Mouse (Mus musculus): Measurements from ENCODE around the gene Nxn. TPM values are rescaled to one million over a fixed set of nuclear protein-coding genes. Genes with fewer than 3 reads are reported as not detected.

The Nxn gene
- polyA plus RNA-seq, 1 experiment from 2014 or later = 45.2 TPM

- Histone ChIP-seq H3K27me3 (ENCODE audit: control insufficient read depth, insufficient read depth, low read length) (no peaks in the 10 kb centered on the region), H3K4me3 (ENCODE audit: low read depth, low read length) (no peak overlapping the region), H3K27ac (ENCODE audit: low read depth, low read length) (no peak overlapping the region), H3K4me1 (replicated peaks; ENCODE audit: control insufficient read depth, insufficient read depth, low read length) (no peaks in the 10 kb centered on the region), H3K4me2 (replicated peaks; ENCODE audit: low read depth, low read length) (no peak overlapping the region), H3K9ac (ENCODE audit: low read depth, low read length) (no peak overlapping the region), H3K36me3 (ENCODE audit: control insufficient read depth, insufficient read depth, low read length) (no peaks in the 10 kb centered on the region), H3K9me3 (ENCODE audit: control insufficient read depth, low read length) (no peaks in the 10 kb centered on the region)
- WGBS = 68% methylated on average over 14 of the region's 14 CpGs
- DNase-seq (ENCODE audit: low spot score) (no peak), ATAC-seq (ENCODE audit: low FRiP score) (no peak)
Measured at GRCm38 (mm10) chr11:76278960-76279852, 119.7 kb downstream of the Nxn start.

DNA sequence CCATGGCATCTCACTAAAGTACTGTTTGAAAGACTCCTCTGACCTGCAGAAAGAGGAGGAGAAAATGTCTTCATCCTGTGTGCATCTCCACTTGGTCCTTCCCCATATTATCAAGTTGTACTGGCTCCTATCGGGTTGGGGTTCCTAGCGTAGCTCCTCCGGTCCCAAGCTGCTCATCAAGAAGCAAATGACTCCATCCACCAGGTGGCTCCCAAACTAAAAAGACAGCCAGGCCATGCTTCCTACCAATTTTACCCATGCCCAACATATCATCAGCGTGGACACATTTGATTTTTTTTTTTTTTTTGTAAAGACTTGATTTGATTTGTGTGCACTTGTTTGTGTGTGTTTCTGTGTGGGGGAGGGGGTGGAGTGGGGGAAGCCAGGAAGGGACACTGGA, 126.5 kb downstream of the Nxn start:
- WGBS = 83% methylated on average over 4 of the region's 4 CpGs
- H3K9ac ChIP-seq (ENCODE audit: low read depth, low read length) = no peak overlapping the region
- H3K27ac ChIP-seq (ENCODE audit: low read depth, low read length) = no peak overlapping the region
- DNase-seq (ENCODE audit: low spot score) (no peak), ATAC-seq (ENCODE audit: low FRiP score) (no peak)
- peaks cover 4% of the 10 kb centered on the region for H3K4me1 ChIP-seq (replicated peaks; ENCODE audit: control insufficient read depth, insufficient read depth, low read length)
- H3K36me3 ChIP-seq (ENCODE audit: control insufficient read depth, insufficient read depth, low read length) = no peaks in the 10 kb centered on the region
- no peaks in the 10 kb centered on the region for H3K27me3 ChIP-seq (ENCODE audit: control insufficient read depth, insufficient read depth, low read length)
- no peaks in the 10 kb centered on the region for H3K9me3 ChIP-seq (ENCODE audit: control insufficient read depth, low read length)
- no peak overlapping the region for H3K4me3 ChIP-seq (ENCODE audit: low read depth, low read length)
- H3K4me2 ChIP-seq (replicated peaks; ENCODE audit: low read depth, low read length) = no peak overlapping the region

DNA sequence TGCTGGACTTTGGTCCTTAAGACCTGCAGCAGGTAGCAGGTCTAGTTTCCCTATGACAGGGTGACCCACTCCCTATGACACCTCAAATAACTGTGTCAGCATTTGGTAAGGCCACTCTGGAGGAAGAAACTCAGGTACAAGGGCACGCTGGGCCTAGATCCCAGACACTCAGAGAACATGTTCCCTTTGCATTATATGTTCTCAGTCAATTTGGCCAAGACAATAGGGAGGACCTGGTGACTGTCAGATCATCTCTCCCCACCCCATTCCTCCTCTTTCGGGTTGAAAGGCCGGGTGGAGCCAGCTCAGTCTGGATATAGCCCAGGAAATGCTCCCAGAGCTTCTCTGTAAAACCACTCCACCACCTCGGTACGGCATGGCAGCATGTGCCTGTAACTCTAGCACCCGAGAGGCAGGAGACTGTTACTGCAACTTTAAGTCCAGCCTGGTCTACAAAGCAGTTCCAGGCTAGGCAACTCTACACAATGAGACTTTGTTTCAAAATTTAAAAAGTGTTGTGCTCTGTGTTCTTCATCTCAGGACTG, 130.3 kb downstream of the Nxn start:
- Histone ChIP-seq H3K27ac (ENCODE audit: low read depth, low read length) (peak overlapping the region; percentile 84), H3K4me3 (ENCODE audit: low read depth, low read length) (no peak overlapping the region), H3K27me3 (ENCODE audit: control insufficient read depth, insufficient read depth, low read length) (no peaks in the 10 kb centered on the region), H3K9ac (ENCODE audit: low read depth, low read length) (peak overlapping the region; percentile 42; the same call in 1 of the 2 replicates), H3K4me1 (replicated peaks; ENCODE audit: control insufficient read depth, insufficient read depth, low read length) (peaks cover 10% of the 10 kb centered on the region), H3K4me2 (replicated peaks; ENCODE audit: low read depth, low read length) (no peak overlapping the region), H3K9me3 (ENCODE audit: control insufficient read depth, low read length) (no peaks in the 10 kb centered on the region), H3K36me3 (ENCODE audit: control insufficient read depth, insufficient read depth, low read length) (no peaks in the 10 kb centered on the region)
- WGBS = 62% methylated on average over 6 of the region's 6 CpGs
- ATAC-seq (ENCODE audit: low FRiP score) (no peak), DNase-seq (ENCODE audit: low spot score) (no peak)

DNA sequence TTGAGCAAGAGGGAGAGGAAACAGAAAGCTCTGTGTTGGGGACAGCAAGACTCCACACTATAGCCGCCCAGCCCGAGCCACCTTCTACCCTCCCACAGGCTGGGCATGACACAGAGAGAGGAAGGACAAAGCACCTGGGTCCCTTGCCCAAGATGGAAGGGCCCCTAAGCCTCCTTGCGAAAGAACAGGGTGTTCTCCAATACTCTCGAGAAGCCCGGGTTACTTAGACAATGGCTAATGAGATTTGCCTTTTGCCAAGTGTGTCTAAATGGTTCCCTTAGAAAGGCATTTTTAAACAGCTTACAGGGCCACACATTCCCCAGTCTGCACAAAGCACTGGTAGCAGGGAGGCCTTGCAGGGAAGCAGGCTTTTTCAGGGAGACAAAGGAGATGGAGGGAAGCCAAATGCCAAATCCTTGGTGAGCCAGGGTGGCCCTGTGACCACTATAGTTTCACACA, 130.9 kb downstream of the Nxn start:
- Histone ChIP-seq H3K4me2 (replicated peaks; ENCODE audit: low read depth, low read length) (no peak overlapping the region), H3K9ac (ENCODE audit: low read depth, low read length) (peak overlapping the region; percentile 42), H3K4me3 (ENCODE audit: low read depth, low read length) (no peak overlapping the region), H3K36me3 (ENCODE audit: control insufficient read depth, insufficient read depth, low read length) (no peaks in the 10 kb centered on the region), H3K9me3 (ENCODE audit: control insufficient read depth, low read length) (no peaks in the 10 kb centered on the region), H3K27ac (ENCODE audit: low read depth, low read length) (peak overlapping the region; percentile 84), H3K27me3 (ENCODE audit: control insufficient read depth, insufficient read depth, low read length) (no peaks in the 10 kb centered on the region), H3K4me1 (replicated peaks; ENCODE audit: control insufficient read depth, insufficient read depth, low read length) (peaks cover 15% of the 10 kb centered on the region)
- WGBS = 27% methylated on average over 5 of the region's 5 CpGs
- peak; percentile 55 for ATAC-seq (ENCODE audit: low FRiP score)
- DNase-seq (ENCODE audit: low spot score) = no peak

DNA sequence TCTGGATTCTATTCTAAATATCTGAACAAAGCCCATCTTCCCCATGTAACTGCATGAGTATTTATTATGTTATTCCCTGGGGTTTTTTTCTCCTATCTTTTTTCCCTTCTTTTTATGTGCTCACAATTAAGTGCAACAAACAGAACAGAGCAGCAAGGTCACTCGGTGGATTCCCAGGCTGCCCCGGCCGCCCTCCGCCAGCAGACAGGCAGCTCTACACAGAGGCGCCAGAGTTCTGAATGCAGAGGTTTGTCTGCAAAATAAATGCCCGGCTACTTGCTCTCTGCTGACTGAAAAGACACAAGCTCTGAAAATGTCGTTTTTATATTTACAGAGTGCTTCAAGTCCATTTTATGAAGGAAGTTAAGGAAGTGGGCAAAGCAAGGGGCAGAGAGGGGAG, 131.4 kb downstream of the Nxn start:
- Histone ChIP-seq H3K27me3 (ENCODE audit: control insufficient read depth, insufficient read depth, low read length) (no peaks in the 10 kb centered on the region), H3K4me1 (replicated peaks; ENCODE audit: control insufficient read depth, insufficient read depth, low read length) (peaks cover 20% of the 10 kb centered on the region), H3K9ac (ENCODE audit: low read depth, low read length) (peak overlapping the region; percentile 42; the same call in 1 of the 2 replicates), H3K36me3 (ENCODE audit: control insufficient read depth, insufficient read depth, low read length) (no peaks in the 10 kb centered on the region), H3K27ac (ENCODE audit: low read depth, low read length) (peak overlapping the region; percentile 84), H3K4me2 (replicated peaks; ENCODE audit: low read depth, low read length) (no peak overlapping the region), H3K9me3 (ENCODE audit: control insufficient read depth, low read length) (no peaks in the 10 kb centered on the region), H3K4me3 (ENCODE audit: low read depth, low read length) (no peak overlapping the region)
- ATAC-seq (ENCODE audit: low FRiP score) (no peak), DNase-seq (ENCODE audit: low spot score) (no peak)
- 36% methylated on average over 7 of the region's 7 CpGs for WGBS

DNA sequence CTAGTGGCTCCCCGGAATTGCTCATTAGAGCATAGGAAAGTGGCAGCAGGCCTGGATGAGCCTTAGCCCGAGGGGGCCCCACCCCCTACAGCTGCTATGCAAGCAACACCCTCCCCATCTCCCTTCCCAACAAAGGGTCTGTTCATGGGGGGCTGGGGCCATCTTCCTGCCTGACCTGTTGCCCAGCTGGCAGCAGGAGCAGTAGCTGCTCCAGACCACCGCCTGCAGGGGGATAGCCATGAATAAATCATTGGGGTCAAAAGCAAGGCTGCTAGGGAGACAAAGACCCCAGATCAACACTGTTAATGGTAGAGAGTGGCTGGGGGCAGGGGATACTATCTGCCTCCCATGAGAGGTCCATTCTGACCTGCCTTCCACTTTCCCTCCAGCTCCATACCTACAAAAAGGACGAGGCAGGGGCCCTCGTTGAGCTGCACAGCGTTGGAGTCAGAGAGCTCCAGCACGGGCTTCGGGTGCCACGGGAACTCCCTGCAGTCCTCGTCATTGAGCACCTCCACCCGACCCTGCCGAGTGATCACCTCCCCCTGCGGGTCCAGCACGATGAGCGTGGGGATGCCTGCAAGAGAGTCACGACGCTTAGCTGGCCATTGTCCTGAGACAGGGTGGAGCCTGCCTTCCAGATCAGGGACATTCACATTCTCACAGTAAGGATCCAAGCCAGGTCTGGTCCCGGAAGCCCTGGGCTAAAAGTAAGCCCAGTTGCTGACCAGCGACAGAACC, 136.2 kb downstream of the Nxn start:
- no peaks in the 10 kb centered on the region for H3K27me3 ChIP-seq (ENCODE audit: control insufficient read depth, insufficient read depth, low read length)
- peak overlapping the region; percentile 49 for H3K9ac ChIP-seq (ENCODE audit: low read depth, low read length)
- H3K36me3 ChIP-seq (ENCODE audit: control insufficient read depth, insufficient read depth, low read length) = no peaks in the 10 kb centered on the region
- no peak overlapping the region for H3K4me3 ChIP-seq (ENCODE audit: low read depth, low read length)
- peak overlapping the region; percentile 74 for H3K27ac ChIP-seq (ENCODE audit: low read depth, low read length)
- DNase-seq (ENCODE audit: low spot score) (peak; percentile 72), ATAC-seq (ENCODE audit: low FRiP score) (peak; percentile 81)
- WGBS = 5% methylated on average over 19 of the region's 19 CpGs
- H3K9me3 ChIP-seq (ENCODE audit: control insufficient read depth, low read length) = no peaks in the 10 kb centered on the region
- H3K4me1 ChIP-seq (replicated peaks; ENCODE audit: control insufficient read depth, insufficient read depth, low read length) = peaks cover 37% of the 10 kb centered on the region
- peak overlapping the region; percentile 31 for H3K4me2 ChIP-seq (replicated peaks; ENCODE audit: low read depth, low read length)

GRCm38 (mm10) chr11:76261224-76261623, 137.7 kb downstream of the Nxn start:
- no peaks in the 10 kb centered on the region for H3K36me3 ChIP-seq (ENCODE audit: control insufficient read depth, insufficient read depth, low read length)
- H3K9ac ChIP-seq (ENCODE audit: low read depth, low read length) = no peak overlapping the region
- H3K27ac ChIP-seq (ENCODE audit: low read depth, low read length) = peak overlapping the region; percentile 4; the same call in 1 of the 2 replicates
- H3K4me1 ChIP-seq (replicated peaks; ENCODE audit: control insufficient read depth, insufficient read depth, low read length) = peaks cover 33% of the 10 kb centered on the region
- no peak overlapping the region for H3K4me3 ChIP-seq (ENCODE audit: low read depth, low read length)
- DNase-seq (ENCODE audit: low spot score) (no peak), ATAC-seq (ENCODE audit: low FRiP score) (no peak)
- H3K27me3 ChIP-seq (ENCODE audit: control insufficient read depth, insufficient read depth, low read length) = no peaks in the 10 kb centered on the region
- H3K4me2 ChIP-seq (replicated peaks; ENCODE audit: low read depth, low read length) = no peak overlapping the region
- no peaks in the 10 kb centered on the region for H3K9me3 ChIP-seq (ENCODE audit: control insufficient read depth, low read length)
- 72% methylated on average over 12 of the region's 12 CpGs for WGBS

DNA sequence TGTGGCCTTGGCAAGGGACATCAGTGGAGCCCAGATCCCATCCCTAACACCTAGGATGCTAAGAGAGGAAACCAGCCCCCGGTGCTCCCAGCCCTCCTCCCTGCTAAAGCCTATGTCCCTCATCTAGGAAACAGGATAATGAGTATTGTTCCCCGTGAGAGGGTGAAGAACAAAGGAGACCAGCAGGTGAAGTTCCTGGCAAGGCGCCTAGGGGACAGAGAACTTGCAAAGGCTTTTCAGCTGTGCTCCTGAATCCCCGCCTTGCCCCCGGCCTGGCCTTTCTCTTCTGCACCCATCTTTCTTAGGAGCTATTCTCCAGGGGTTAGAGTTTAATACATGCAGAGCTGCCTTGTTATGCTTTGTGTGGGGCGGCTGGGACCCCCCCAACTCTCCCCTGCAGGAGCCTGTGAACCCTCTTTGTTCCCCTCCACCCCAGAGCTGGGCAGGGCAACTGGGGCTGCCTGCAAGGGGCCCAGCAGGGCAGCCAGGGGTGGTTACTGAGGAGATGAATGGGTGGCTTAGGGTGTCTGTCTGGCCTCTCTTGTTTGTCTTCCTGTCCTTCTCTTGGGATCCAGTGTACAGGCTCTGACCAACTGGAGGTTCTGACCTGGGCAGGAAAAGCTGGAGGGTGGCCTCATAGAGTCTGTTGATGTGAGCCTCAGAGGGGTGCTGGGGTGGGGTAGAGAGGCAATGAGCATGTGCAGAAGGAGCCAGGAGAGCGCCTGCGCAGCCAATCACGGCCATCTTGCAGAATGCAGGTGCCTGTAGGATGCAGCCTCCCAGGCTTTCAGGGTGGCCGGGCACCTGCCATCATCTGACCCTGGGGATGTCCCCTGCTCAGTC, 138.5 kb downstream of the Nxn start:
- Histone ChIP-seq H3K4me2 (replicated peaks; ENCODE audit: low read depth, low read length) (no peak overlapping the region; the same call in 1 of the 2 replicates), H3K4me3 (ENCODE audit: low read depth, low read length) (no peak overlapping the region), H3K27me3 (ENCODE audit: control insufficient read depth, insufficient read depth, low read length) (no peaks in the 10 kb centered on the region), H3K9me3 (ENCODE audit: control insufficient read depth, low read length) (no peaks in the 10 kb centered on the region), H3K27ac (ENCODE audit: low read depth, low read length) (peak overlapping the region; percentile 49), H3K36me3 (ENCODE audit: control insufficient read depth, insufficient read depth, low read length) (no peaks in the 10 kb centered on the region), H3K9ac (ENCODE audit: low read depth, low read length) (peak overlapping the region; percentile 17; the same call in 1 of the 2 replicates), H3K4me1 (replicated peaks; ENCODE audit: control insufficient read depth, insufficient read depth, low read length) (peaks cover 32% of the 10 kb centered on the region)
- 39% methylated on average over 10 of the region's 10 CpGs for WGBS
- ATAC-seq (ENCODE audit: low FRiP score) (no peak), DNase-seq (ENCODE audit: low spot score) (no peak)

Measured in hindbrain, embryonic 11.5 days (tissue).